Mouse (Mus musculus) kidney, adult 2 months (tissue): ENCODE data around the gene Sun3.

Source experiments
- CTCF ChIP-seq: fragments of 200-500 bp; conservative IDR thresholded peaks from 2 replicates; pipeline ENCODE4 v1.5.1; 2011; ENCODE audit warnings: low read depth, mild to moderate bottlenecking, control low read depth, low read length, moderate library complexity, mixed read lengths; ENCODE audit not compliant: insufficient read depth, insufficient read length
- POLR2A ChIP-seq: fragments of 200-500 bp; IDR thresholded peaks from one replicate; pipeline ENCODE4 v1.6.1; 2011; ENCODE audit warnings: low read depth, low read length, control low read depth

DNA sequence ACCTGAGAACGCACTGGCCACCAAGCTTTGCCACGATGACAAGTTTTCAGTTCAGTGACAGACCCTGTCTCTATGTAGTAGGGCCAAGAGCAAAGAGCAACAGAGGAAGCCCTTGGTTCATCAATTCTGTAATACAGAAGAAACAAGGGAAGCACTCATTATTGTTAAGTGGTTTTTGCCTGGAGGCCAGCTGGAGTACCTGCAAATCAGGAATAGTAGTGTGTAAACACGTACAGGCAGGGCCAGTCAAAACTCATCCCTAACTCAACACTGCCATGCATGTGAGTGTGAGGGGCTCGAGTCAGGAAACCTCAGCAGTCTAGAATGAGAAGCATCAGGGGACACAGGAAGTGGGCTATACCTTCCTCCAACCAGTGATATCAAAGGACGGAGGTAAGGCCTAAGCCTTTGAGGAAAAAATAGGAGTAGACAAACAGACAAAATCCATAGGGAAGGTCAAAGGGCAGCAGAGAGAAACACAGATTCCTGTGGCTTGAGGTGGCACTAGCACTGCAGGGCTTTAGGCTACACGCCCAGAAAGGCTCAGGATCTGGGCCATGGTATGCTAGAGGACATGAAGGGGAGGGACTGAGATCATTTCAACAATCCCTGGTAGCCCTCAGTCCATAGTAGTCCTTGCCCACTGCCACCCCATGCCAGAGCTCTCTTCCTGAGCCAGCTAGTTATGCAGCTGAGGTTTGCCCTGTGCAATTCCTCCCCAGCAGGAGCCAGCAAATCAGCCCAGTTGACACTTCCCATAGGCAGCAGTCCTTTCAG is 30.1 kb downstream of the Sun3 start:
- TF ChIP-seq CTCF (no peak), POLR2A (no peak)
